Mouse (Mus musculus) heart, embryonic 12.5 days (tissue): ENCODE results near the gene Rab31. TPM values are rescaled to one million over a fixed set of nuclear protein-coding genes. Genes with fewer than 3 reads are reported as not detected.

ENCODE experiments used
- ATAC-seq: fragments of 200-750 bp; cut with Nextera tagmentation; 2 replicates; pipeline ENCODE4 v1.8.0; 2017; ENCODE audit warnings: moderate TSS enrichment, moderate library complexity; ENCODE audit not compliant: insufficient number of reproducible peaks, low FRiP score
- H3K27ac ChIP-seq: fragments of 300-500 bp; sonication (generic); 2 replicates; pipeline ENCODE4 v1.5.1; 2016; ENCODE audit warnings: mild to moderate bottlenecking, moderate library complexity; ENCODE audit not compliant: poor library complexity, severe bottlenecking
- H3K27me3 ChIP-seq: fragments of 300-500 bp; sonication (generic); replicated peaks from 2 replicates; pipeline ENCODE4 v1.6.1; 2016; ENCODE audit warnings: mild to moderate bottlenecking, moderate library complexity
- H3K36me3 ChIP-seq: fragments of 300-500 bp; sonication (generic); 2 replicates; pipeline ENCODE4 v1.6.1; 2016; ENCODE audit warnings: mild to moderate bottlenecking, moderate library complexity
- H3K4me1 ChIP-seq: fragments of 300-500 bp; sonication (generic); replicated peaks from 2 replicates; pipeline ENCODE4 v1.6.1; 2016; ENCODE audit warnings: mild to moderate bottlenecking
- H3K4me2 ChIP-seq: fragments of 300-500 bp; sonication (generic); 2 replicates; pipeline ENCODE4 v1.6.1; 2016; ENCODE audit warnings: mild to moderate bottlenecking, moderate library complexity
- H3K4me3 ChIP-seq: fragments of 300-500 bp; sonication (generic); 2 replicates; pipeline ENCODE4 v1.5.1; 2016; ENCODE audit warnings: mild to moderate bottlenecking
- H3K9ac ChIP-seq: fragments of 300-500 bp; sonication (generic); 2 replicates; pipeline ENCODE4 v1.6.1; 2016; ENCODE audit warnings: mild to moderate bottlenecking, moderate library complexity
- H3K9me3 ChIP-seq: fragments of 300-500 bp; sonication (generic); replicated peaks from 2 replicates; pipeline ENCODE4 v1.6.1; 2016; ENCODE audit warnings: mild to moderate bottlenecking, moderate library complexity
- WGBS: fragments of 180-500 bp; shearing (Covaris S2); methylation state at CpG from one replicate; pipeline ENCODE4 v1.1.7; 2016; 5-methylcytosine and 5-hydroxymethylcytosine counted together
- polyA plus RNA-seq: library from polyadenylated mRNA; unstranded; fragments of >200 nt; fragmentation: Nextera tagmentation; extraction: Ambion mirVana; gene quantifications from 2 replicates; pipeline ENCODE4 v1.2.1, GENCODE M21; 2016

The Rab31 gene
- polyA plus RNA-seq, 1 experiment from 2014 or later = 31.2 TPM

GRCm38 (mm10) chr17:65794096-65794850, 21.7 kb upstream of the Rab31 start:
- H3K36me3 ChIP-seq = peaks cover 9% of the 10 kb centered on the region
- no peak overlapping the region for H3K27ac ChIP-seq
- H3K9me3 ChIP-seq = no peaks in the 10 kb centered on the region
- 90% methylated on average over 13 of the region's 13 CpGs for WGBS
- no peak overlapping the region for H3K4me3 ChIP-seq
- ATAC-seq = no peak
- H3K27me3 ChIP-seq = no peaks in the 10 kb centered on the region
- no peak overlapping the region for H3K4me2 ChIP-seq
- H3K9ac ChIP-seq = no peak overlapping the region
- H3K4me1 ChIP-seq = peaks cover 23% of the 10 kb centered on the region

GRCm38 (mm10) chr17:65793307-65793930, 20.9 kb upstream of the Rab31 start:
- H3K36me3 ChIP-seq = peaks cover 9% of the 10 kb centered on the region
- H3K27me3 ChIP-seq = no peaks in the 10 kb centered on the region
- no peaks in the 10 kb centered on the region for H3K9me3 ChIP-seq
- peaks cover 24% of the 10 kb centered on the region for H3K4me1 ChIP-seq
- no peak overlapping the region for H3K27ac ChIP-seq
- H3K4me2 ChIP-seq = no peak overlapping the region
- no peak overlapping the region for H3K4me3 ChIP-seq
- H3K9ac ChIP-seq = no peak overlapping the region
- no peak for ATAC-seq
- 93% methylated on average over 12 of the region's 12 CpGs for WGBS

GRCm38 (mm10) chr17:65791161-65791560, 18.6 kb upstream of the Rab31 start:
- Histone ChIP-seq H3K4me1 (peaks cover 30% of the 10 kb centered on the region), H3K9me3 (no peaks in the 10 kb centered on the region), H3K27me3 (no peaks in the 10 kb centered on the region), H3K27ac (no peak overlapping the region), H3K4me3 (no peak overlapping the region), H3K36me3 (peaks cover 21% of the 10 kb centered on the region), H3K4me2 (no peak overlapping the region), H3K9ac (no peak overlapping the region)
- WGBS = 93% methylated on average over 2 of the region's 2 CpGs
- no peak for ATAC-seq

GRCm38 (mm10) chr17:65789576-65789975, 17.0 kb upstream of the Rab31 start:
- WGBS = 87% methylated on average over 6 of the region's 6 CpGs
- no peak overlapping the region for H3K27ac ChIP-seq
- no peak for ATAC-seq
- H3K9me3 ChIP-seq = no peaks in the 10 kb centered on the region
- H3K4me1 ChIP-seq = peaks cover 40% of the 10 kb centered on the region
- no peaks in the 10 kb centered on the region for H3K27me3 ChIP-seq
- H3K36me3 ChIP-seq = peaks cover 28% of the 10 kb centered on the region
- no peak overlapping the region for H3K9ac ChIP-seq
- no peak overlapping the region for H3K4me2 ChIP-seq
- H3K4me3 ChIP-seq = no peak overlapping the region

GRCm38 (mm10) chr17:65788542-65789291, 16.2 kb upstream of the Rab31 start:
- H3K9me3 ChIP-seq = no peaks in the 10 kb centered on the region
- no peak overlapping the region for H3K9ac ChIP-seq
- H3K27ac ChIP-seq = no peak overlapping the region
- no peak overlapping the region for H3K4me3 ChIP-seq
- no peak for ATAC-seq
- H3K4me2 ChIP-seq = no peak overlapping the region
- no peaks in the 10 kb centered on the region for H3K27me3 ChIP-seq
- H3K36me3 ChIP-seq = peaks cover 26% of the 10 kb centered on the region
- peaks cover 39% of the 10 kb centered on the region for H3K4me1 ChIP-seq
- 74% methylated on average over 12 of the region's 12 CpGs for WGBS

GRCm38 (mm10) chr17:65787261-65787660, 14.7 kb upstream of the Rab31 start:
- Histone ChIP-seq H3K4me2 (no peak overlapping the region), H3K4me3 (no peak overlapping the region), H3K9me3 (no peaks in the 10 kb centered on the region), H3K36me3 (peaks cover 26% of the 10 kb centered on the region), H3K27ac (no peak overlapping the region), H3K4me1 (peaks cover 39% of the 10 kb centered on the region), H3K9ac (no peak overlapping the region), H3K27me3 (no peaks in the 10 kb centered on the region)
- no peak for ATAC-seq
- 69% methylated on average over 4 of the region's 4 CpGs for WGBS

- Histone ChIP-seq H3K27me3 (no peaks in the 10 kb centered on the region), H3K9me3 (no peaks in the 10 kb centered on the region), H3K4me1 (peaks cover 38% of the 10 kb centered on the region), H3K9ac (no peak overlapping the region), H3K36me3 (peaks cover 26% of the 10 kb centered on the region), H3K4me2 (no peak overlapping the region), H3K4me3 (no peak overlapping the region), H3K27ac (no peak overlapping the region)
- ATAC-seq = no peak
- 66% methylated on average over 7 of the region's 7 CpGs for WGBS
Measured at GRCm38 (mm10) chr17:65786225-65786624, 13.7 kb upstream of the Rab31 start.

GRCm38 (mm10) chr17:65785707-65786106, 13.2 kb upstream of the Rab31 start:
- Histone ChIP-seq H3K4me2 (no peak overlapping the region), H3K27ac (no peak overlapping the region), H3K9me3 (no peaks in the 10 kb centered on the region), H3K27me3 (no peaks in the 10 kb centered on the region), H3K36me3 (peaks cover 26% of the 10 kb centered on the region), H3K4me3 (no peak overlapping the region), H3K4me1 (peaks cover 38% of the 10 kb centered on the region), H3K9ac (no peak overlapping the region)
- ATAC-seq = no peak

- WGBS = 63% methylated on average over 8 of the region's 8 CpGs
- peaks cover 36% of the 10 kb centered on the region for H3K4me1 ChIP-seq
- H3K27ac ChIP-seq = no peak overlapping the region; the same call in 1 of the 2 replicates
- H3K9ac ChIP-seq = peak overlapping the region; percentile 46; the same call in 1 of the 2 replicates
- peak overlapping the region; percentile 65 for H3K4me2 ChIP-seq
- no peaks in the 10 kb centered on the region for H3K27me3 ChIP-seq
- peak overlapping the region; percentile 34 for H3K4me3 ChIP-seq
- peaks cover 26% of the 10 kb centered on the region for H3K36me3 ChIP-seq
- no peaks in the 10 kb centered on the region for H3K9me3 ChIP-seq
- ATAC-seq = no peak
Measured at GRCm38 (mm10) chr17:65784610-65785140, 12.1 kb upstream of the Rab31 start.

- 7% methylated on average over 87 of the region's 135 CpGs for WGBS
- peak overlapping the region; percentile 100 for H3K9ac ChIP-seq
- H3K9me3 ChIP-seq = no peaks in the 10 kb centered on the region
- no peaks in the 10 kb centered on the region for H3K27me3 ChIP-seq
- H3K4me3 ChIP-seq = peak overlapping the region; percentile 97
- peaks cover 26% of the 10 kb centered on the region for H3K36me3 ChIP-seq
- peak overlapping the region; percentile 99 for H3K27ac ChIP-seq
- peaks cover 30% of the 10 kb centered on the region for H3K4me1 ChIP-seq
- peak overlapping the region; percentile 70 for H3K4me2 ChIP-seq
- ATAC-seq = peak; percentile 80
Measured at GRCm38 (mm10) chr17:65783182-65784161, 10.9 kb upstream of the Rab31 start.
